Mouse (Mus musculus) bone marrow, adult 2 months (tissue): ENCODE measurements around the gene Nalcn.

Source experiments
- CTCF ChIP-seq: fragments of 200-500 bp; IDR thresholded peaks from 2 replicates; pipeline ENCODE4 v1.5.1; 2011; ENCODE audit warnings: low read length, control low read depth; ENCODE audit not compliant: control insufficient read depth, insufficient read depth
- POLR2A ChIP-seq: fragments of 200-500 bp; IDR thresholded peaks from 2 replicates; pipeline ENCODE4 v1.6.1; 2011; ENCODE audit warnings: low read depth, mild to moderate bottlenecking, control low read depth, low read length, borderline replicate concordance; ENCODE audit not compliant: control insufficient read depth

GRCm38 (mm10) chr14:123512923-123513322 is 114.0 kb downstream of the Nalcn start:
- TF ChIP-seq CTCF (no peak), POLR2A (no peak)
